Mouse (Mus musculus) hindbrain, embryonic 13.5 days (tissue): ENCODE measurements around the gene Slc7a4. TPM values are rescaled to one million over a fixed set of nuclear protein-coding genes. Genes with fewer than 3 reads are reported as not detected.
"Not testable (repeated sequence)": the region's sequence is repeated elsewhere in the genome, so short reads cannot be mapped to it uniquely, and the experiment has no call there.

ENCODE experiments used
- ATAC-seq: fragments of 200-750 bp; cut with Nextera tagmentation; 2 replicates; pipeline ENCODE4 v1.8.0; 2017; ENCODE audit warnings: moderate TSS enrichment; ENCODE audit not compliant: low FRiP score
- H3K27ac ChIP-seq: fragments of 300-500 bp; sonication (generic); 2 replicates; pipeline ENCODE4 v1.5.1; 2015; ENCODE audit warnings: inconsistent platforms, mild to moderate bottlenecking, moderate library complexity
- H3K27me3 ChIP-seq: fragments of 300-500 bp; sonication (generic); 2 replicates; pipeline ENCODE4 v1.6.1; 2015; ENCODE audit warnings: mild to moderate bottlenecking, inconsistent platforms
- H3K36me3 ChIP-seq: fragments of 300-500 bp; sonication (generic); 2 replicates; pipeline ENCODE4 v1.6.1; 2015; ENCODE audit warnings: mild to moderate bottlenecking, inconsistent platforms
- H3K4me1 ChIP-seq: fragments of 300-500 bp; sonication (generic); replicated peaks from 2 replicates; pipeline ENCODE4 v1.6.1; 2015; ENCODE audit warnings: inconsistent platforms
- H3K4me2 ChIP-seq: fragments of 300-500 bp; sonication (generic); 2 replicates; pipeline ENCODE4 v1.6.1; 2015; ENCODE audit warnings: inconsistent platforms, mild to moderate bottlenecking, moderate library complexity
- H3K4me3 ChIP-seq: fragments of 300-500 bp; sonication (generic); 2 replicates; pipeline ENCODE4 v1.5.1; 2015; ENCODE audit warnings: mild to moderate bottlenecking, inconsistent platforms
- H3K9ac ChIP-seq: fragments of 300-500 bp; sonication (generic); 2 replicates; pipeline ENCODE4 v1.6.1; 2015; ENCODE audit warnings: mild to moderate bottlenecking, inconsistent platforms
- H3K9me3 ChIP-seq: fragments of 300-500 bp; sonication (generic); 2 replicates; pipeline ENCODE4 v1.6.1; 2016; ENCODE audit warnings: inconsistent platforms
- WGBS: fragments of 180-500 bp; shearing (Covaris S2); methylation state at CpG from one replicate; pipeline ENCODE4 v1.1.7; 2015; 5-methylcytosine and 5-hydroxymethylcytosine counted together
- polyA plus RNA-seq: library from polyadenylated mRNA; unstranded; fragments of >200 nt; fragmentation: Nextera tagmentation; extraction: Ambion mirVana; gene quantifications from 2 replicates; pipeline ENCODE4 v1.2.1, GENCODE M21; 2015

Slc7a4 gene
- polyA plus RNA-seq, 1 experiment from 2014 or later = 21.0 TPM

- 0 out of 2 replicates have a peak overlapping the region, but pooled peaks have one; percentile 33 for H3K4me2 ChIP-seq
- no peak for ATAC-seq
- 64% methylated on average over 9 of the region's 9 CpGs for WGBS
Measured at GRCm38 (mm10) chr16:17559396-17560027, 23.5 kb downstream of the Slc7a4 start.

DNA sequence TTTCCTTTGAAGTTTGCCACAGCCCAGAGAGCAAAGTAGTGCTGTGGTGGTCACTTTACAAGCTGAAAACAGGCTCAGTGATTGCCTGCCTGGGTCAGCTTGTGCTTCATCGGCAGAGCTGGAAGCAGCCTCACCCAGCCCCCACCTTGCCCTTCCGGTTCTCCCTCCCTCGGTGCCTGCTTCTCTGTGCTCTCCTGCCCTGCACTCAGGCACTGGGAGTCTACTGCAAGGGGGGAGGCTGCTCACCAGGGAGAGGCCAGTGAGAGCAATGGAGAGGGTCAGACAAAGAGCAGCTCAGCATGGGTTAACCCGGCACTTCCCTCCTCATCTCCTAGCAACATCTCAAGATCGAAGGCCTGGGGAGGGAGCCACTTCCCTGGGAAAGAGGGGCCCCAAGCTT is 24.2 kb downstream of the Slc7a4 start:
- Histone ChIP-seq H3K27ac (peak overlapping the region; percentile 42; the same call in 1 of the 2 replicates), H3K9ac (peak overlapping the region; percentile 43; the same call in 1 of the 2 replicates)
- ATAC-seq = no peak

More at GRCm38 (mm10) chr16:17559396-17560027, 23.5 kb downstream of the Slc7a4 start:
- peaks cover 26% of the 10 kb centered on the region for H3K27me3 ChIP-seq
- H3K4me1 ChIP-seq = peaks cover 41% of the 10 kb centered on the region
- no peak overlapping the region; the same call in 1 of the 2 replicates for H3K27ac ChIP-seq
- H3K9me3 ChIP-seq = no peaks in the 10 kb centered on the region
- no peak overlapping the region for H3K9ac ChIP-seq
- H3K4me3 ChIP-seq = no peak overlapping the region
- no peaks in the 10 kb centered on the region for H3K36me3 ChIP-seq

GRCm38 (mm10) chr16:17557947-17558480 is 25.0 kb downstream of the Slc7a4 start:
- 0% methylated on average over 5 of the region's 5 CpGs for WGBS
- Histone ChIP-seq H3K27me3 (peaks cover 22% of the 10 kb centered on the region), H3K4me2 (peak overlapping the region; percentile 33), H3K4me1 (peaks cover 54% of the 10 kb centered on the region), H3K27ac (no peak overlapping the region), H3K4me3 (no peak overlapping the region), H3K36me3 (no peaks in the 10 kb centered on the region), H3K9ac (peak overlapping the region; percentile 43), H3K9me3 (no peaks in the 10 kb centered on the region)
- no peak for ATAC-seq

More for the DNA sequence above, 24.2 kb downstream of the Slc7a4 start:
- 0% methylated on average over 5 of the region's 5 CpGs for WGBS
- peak overlapping the region; percentile 33; the same call in 1 of the 2 replicates for H3K4me2 ChIP-seq
- no peaks in the 10 kb centered on the region for H3K9me3 ChIP-seq
- peaks cover 48% of the 10 kb centered on the region for H3K4me1 ChIP-seq
- H3K36me3 ChIP-seq = no peaks in the 10 kb centered on the region
- H3K4me3 ChIP-seq = no peak overlapping the region
- H3K27me3 ChIP-seq = peaks cover 23% of the 10 kb centered on the region

DNA sequence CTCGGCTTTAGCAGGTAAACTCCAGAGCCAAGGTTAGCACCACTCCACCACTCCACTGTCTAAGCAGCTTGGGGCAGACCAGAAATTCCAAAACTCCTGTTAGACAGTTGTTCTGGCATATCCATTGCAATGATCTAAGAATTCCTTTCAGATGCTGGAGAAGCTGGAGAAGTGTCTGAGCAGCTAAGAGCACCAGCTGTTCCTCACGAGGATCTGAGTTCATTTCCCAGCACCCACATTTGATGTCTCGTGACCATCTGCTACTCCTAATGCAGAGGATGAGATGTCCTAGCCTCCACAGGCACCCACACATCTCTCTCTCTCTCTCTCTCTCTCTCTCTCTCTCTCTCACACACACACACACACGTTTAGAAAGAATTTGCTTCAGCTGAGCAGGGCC is 26.1 kb downstream of the Slc7a4 start:
- H3K27ac ChIP-seq = no peak overlapping the region
- H3K9ac ChIP-seq = no peak overlapping the region
- WGBS = 70% methylated on average over 4 of the region's 4 CpGs
- ATAC-seq = no peak
- peaks cover 48% of the 10 kb centered on the region for H3K4me1 ChIP-seq
- no peak overlapping the region for H3K4me3 ChIP-seq
- H3K4me2 ChIP-seq = no peak overlapping the region
- H3K9me3 ChIP-seq = no peaks in the 10 kb centered on the region
- H3K36me3 ChIP-seq = no peaks in the 10 kb centered on the region
- H3K27me3 ChIP-seq = peaks cover 11% of the 10 kb centered on the region

- Histone ChIP-seq H3K27ac (no peak overlapping the region), H3K4me1 (peaks cover 41% of the 10 kb centered on the region), H3K4me2 (no peak overlapping the region), H3K9me3 (no peaks in the 10 kb centered on the region), H3K36me3 (no peaks in the 10 kb centered on the region), H3K4me3 (no peak overlapping the region), H3K9ac (no peak overlapping the region), H3K27me3 (peaks cover 11% of the 10 kb centered on the region)
- 86% methylated on average over 4 of the region's 4 CpGs for WGBS
- ATAC-seq = no peak
Measured at GRCm38 (mm10) chr16:17556180-17556579, 26.8 kb downstream of the Slc7a4 start.

- peak overlapping the region; percentile 46 for H3K9ac ChIP-seq
- peak overlapping the region; percentile 66 for H3K27ac ChIP-seq
- H3K4me3 ChIP-seq, H3K36me3 ChIP-seq, H3K27me3 ChIP-seq, H3K4me2 ChIP-seq, H3K9me3 ChIP-seq: not testable (repeated sequence)
- ATAC-seq = 0 out of 2 replicates have a peak, but pooled peaks have one; percentile 38
- 14% methylated on average over 4 of the region's 4 CpGs for WGBS
- peaks cover 36% of the 10 kb centered on the region for H3K4me1 ChIP-seq
Measured at GRCm38 (mm10) chr16:17554702-17555101, 28.3 kb downstream of the Slc7a4 start.

- Histone ChIP-seq H3K9me3 (no peaks in the 10 kb centered on the region), H3K36me3 (no peaks in the 10 kb centered on the region), H3K4me2 (peak overlapping the region; percentile 46), H3K4me1 (peaks cover 33% of the 10 kb centered on the region), H3K9ac (peak overlapping the region; percentile 46), H3K27ac (peak overlapping the region; percentile 66), H3K27me3 (0 out of 2 replicates have a peak, but pooled peaks cover 4% of the 10 kb centered on the region), H3K4me3 (peak overlapping the region; percentile 3; the same call in 1 of the 2 replicates)
- WGBS = 4% methylated on average over 18 of the region's 18 CpGs
- peak; percentile 79 for ATAC-seq
Measured at GRCm38 (mm10) chr16:17553910-17554685, 28.9 kb downstream of the Slc7a4 start.

- no peak overlapping the region for H3K9ac ChIP-seq
- H3K4me1 ChIP-seq = peaks cover 22% of the 10 kb centered on the region
- 83% methylated on average over 7 of the region's 7 CpGs for WGBS
- no peaks in the 10 kb centered on the region for H3K36me3 ChIP-seq
- no peak overlapping the region for H3K4me3 ChIP-seq
- ATAC-seq = no peak
- no peak overlapping the region for H3K27ac ChIP-seq
- H3K27me3 ChIP-seq = 0 out of 2 replicates have a peak, but pooled peaks cover 4% of the 10 kb centered on the region
- no peak overlapping the region for H3K4me2 ChIP-seq
- H3K9me3 ChIP-seq = no peaks in the 10 kb centered on the region
Measured at GRCm38 (mm10) chr16:17552837-17553236, 30.2 kb downstream of the Slc7a4 start.

GRCm38 (mm10) chr16:17542632-17543031 is 40.4 kb downstream of the Slc7a4 start:
- Histone ChIP-seq H3K27me3 (no peaks in the 10 kb centered on the region), H3K4me2 (no peak overlapping the region), H3K9ac (no peak overlapping the region), H3K4me1 (no peaks in the 10 kb centered on the region), H3K4me3 (no peak overlapping the region), H3K36me3 (no peaks in the 10 kb centered on the region), H3K9me3 (no peaks in the 10 kb centered on the region), H3K27ac (no peak overlapping the region)
- ATAC-seq = no peak
- WGBS = 92% methylated on average over 2 of the region's 2 CpGs

DNA sequence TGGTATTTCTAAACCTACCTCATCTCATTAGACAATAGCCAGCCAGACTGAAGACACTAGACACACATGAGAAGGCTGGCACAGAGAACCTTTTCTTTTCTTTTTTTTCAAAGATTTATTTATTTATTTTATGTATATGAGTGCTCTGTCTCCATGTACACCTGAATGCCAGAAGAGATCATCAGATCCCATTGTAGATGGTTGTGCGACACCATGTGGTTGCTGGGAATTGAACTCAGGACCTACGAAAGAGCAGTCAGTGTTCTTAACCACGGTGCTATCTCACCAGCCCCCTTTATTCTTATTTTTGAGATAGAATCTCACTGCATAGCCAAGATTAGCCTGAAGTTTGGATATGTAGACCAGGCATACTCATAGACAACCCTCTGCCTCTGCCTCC is 46.4 kb downstream of the Slc7a4 start:
- no peaks in the 10 kb centered on the region for H3K36me3 ChIP-seq
- no peaks in the 10 kb centered on the region for H3K27me3 ChIP-seq
- H3K4me1 ChIP-seq = peaks cover 10% of the 10 kb centered on the region
- no peak for ATAC-seq
- H3K4me3 ChIP-seq = no peak overlapping the region
- H3K4me2 ChIP-seq = no peak overlapping the region
- no peak overlapping the region for H3K9ac ChIP-seq
- no peaks in the 10 kb centered on the region for H3K9me3 ChIP-seq
- no peak overlapping the region for H3K27ac ChIP-seq
- 89% methylated on average over 3 of the region's 3 CpGs for WGBS

DNA sequence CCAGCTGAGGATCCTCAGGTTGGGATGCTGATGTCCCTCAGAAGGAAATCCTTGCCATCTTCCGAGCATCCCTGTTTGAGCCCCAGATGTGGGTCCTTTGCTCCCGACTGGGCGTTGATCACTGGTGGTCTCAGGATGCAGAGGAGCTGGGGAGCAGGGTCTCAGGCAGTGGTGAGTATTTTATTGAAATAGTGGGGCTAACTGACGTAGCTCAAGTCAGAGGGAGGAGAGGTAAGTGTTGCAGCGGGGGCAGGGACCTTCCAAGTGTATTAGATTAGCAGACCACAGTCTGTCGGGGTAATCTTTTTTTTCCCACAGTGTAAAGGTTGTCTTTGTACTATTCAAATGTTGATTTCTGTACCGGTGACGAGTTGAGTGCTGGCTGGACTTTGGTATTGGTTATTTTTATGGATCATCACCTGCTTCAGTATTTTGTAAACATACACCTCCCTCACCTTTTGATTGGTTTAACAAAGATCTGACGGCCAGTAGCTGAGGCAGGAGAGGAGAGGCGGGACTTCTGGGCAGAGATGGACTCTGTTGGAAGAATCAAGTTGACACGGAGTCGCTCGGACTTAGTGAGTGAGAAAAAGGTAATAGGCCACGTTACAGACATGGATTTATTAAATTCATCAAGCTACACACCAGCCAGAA is 50.2 kb downstream of the Slc7a4 start:
- WGBS = 78% methylated on average over 14 of the region's 14 CpGs
- no peak overlapping the region for H3K4me2 ChIP-seq
- no peak overlapping the region for H3K4me3 ChIP-seq
- no peaks in the 10 kb centered on the region for H3K27me3 ChIP-seq
- peaks cover 30% of the 10 kb centered on the region for H3K4me1 ChIP-seq
- H3K36me3 ChIP-seq = peaks cover 13% of the 10 kb centered on the region
- ATAC-seq = no peak
- H3K9ac ChIP-seq = no peak overlapping the region
- H3K9me3 ChIP-seq = no peaks in the 10 kb centered on the region
- H3K27ac ChIP-seq = no peak overlapping the region

DNA sequence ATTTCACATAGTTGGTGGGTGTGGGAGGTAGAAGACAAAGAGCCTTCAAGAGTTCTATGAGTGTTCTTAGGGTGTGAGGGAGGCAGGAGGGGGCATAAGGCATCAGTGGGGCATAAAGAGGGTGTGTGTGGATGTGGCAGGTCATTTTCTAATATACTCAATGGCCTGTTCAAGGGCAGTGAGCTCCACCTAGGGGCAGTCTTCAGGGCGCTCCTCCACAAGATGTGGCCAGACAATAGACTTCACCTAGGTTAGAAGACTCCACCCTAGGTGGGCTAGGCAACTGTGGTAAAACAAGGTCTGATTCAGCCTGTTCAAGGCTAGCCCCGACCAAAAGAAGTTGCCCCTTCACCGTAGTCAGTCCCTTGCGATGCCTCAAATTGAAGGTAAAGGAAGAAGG is 50.7 kb downstream of the Slc7a4 start:
- Histone ChIP-seq H3K36me3 (peaks cover 19% of the 10 kb centered on the region), H3K4me3 (no peak overlapping the region), H3K27me3 (no peaks in the 10 kb centered on the region), H3K27ac (no peak overlapping the region), H3K4me2 (peak overlapping the region; percentile 87), H3K9me3 (no peaks in the 10 kb centered on the region), H3K9ac (no peak overlapping the region), H3K4me1 (peaks cover 30% of the 10 kb centered on the region)
- 54% methylated on average over 4 of the region's 4 CpGs for WGBS
- ATAC-seq = no peak
